Mouse (Mus musculus) lung, postnatal 0 days (tissue): ENCODE measurements around the gene Cmtr2.

Source experiments
- CTCF ChIP-seq: IDR thresholded peaks from 2 replicates; pipeline ENCODE4 v1.5.1; 2016; ENCODE audit warnings: antibody characterized with exemption, mild to moderate bottlenecking
- EP300 ChIP-seq: IDR thresholded peaks from 2 replicates; pipeline ENCODE4 v1.6.1; 2016; ENCODE audit warnings: antibody characterized with exemption, mild to moderate bottlenecking, control low read depth

DNA sequence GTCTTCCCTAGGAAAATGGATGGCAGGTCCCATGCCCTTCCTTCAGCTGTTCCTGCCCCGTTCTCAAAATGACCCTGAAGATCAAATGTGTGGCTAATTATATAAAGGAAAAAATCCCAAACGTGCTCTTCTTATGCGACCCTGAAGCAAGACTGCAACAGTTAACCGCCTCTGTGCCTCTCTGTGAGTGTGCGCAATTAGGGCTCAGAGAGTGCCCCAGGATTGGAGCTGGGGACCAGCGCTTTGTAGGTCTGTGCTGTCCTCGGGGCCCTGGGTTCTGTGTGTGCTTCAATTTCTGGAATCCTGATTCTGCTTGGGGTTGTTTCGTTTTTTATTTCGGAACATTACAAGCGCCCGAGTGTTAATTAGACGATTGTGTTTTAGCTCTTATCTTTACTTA lies 51.8 kb downstream of the Cmtr2 start:
- TF ChIP-seq CTCF (no peak), EP300 (no peak)
